Mouse (Mus musculus) testis, adult 2 months (tissue): ENCODE measurements around the gene Gramd4. TPM values are rescaled to one million over a fixed set of nuclear protein-coding genes. Genes with fewer than 3 reads are reported as not detected.
A peak's percentile ranks its signal among the peaks of the same experiment; 100 is the strongest.

Experiments
- H3K27ac ChIP-seq: fragments of 200-500 bp; 2 replicates; pipeline ENCODE4 v1.5.1; 2012; ENCODE audit warnings: low read depth, low read length; ENCODE audit not compliant: control insufficient read depth, insufficient read depth
- H3K27me3 ChIP-seq: fragments of 200-500 bp; 2 replicates; pipeline ENCODE4 v1.6.1; 2012; ENCODE audit warnings: mild to moderate bottlenecking, low read length, moderate library complexity; ENCODE audit not compliant: control insufficient read depth, insufficient read depth
- H3K36me3 ChIP-seq: fragments of 200-500 bp; 2 replicates; pipeline ENCODE4 v1.6.1; 2012; ENCODE audit warnings: mild to moderate bottlenecking, low read length; ENCODE audit not compliant: control insufficient read depth, insufficient read depth
- H3K4me1 ChIP-seq: fragments of 200-500 bp; 2 replicates; pipeline ENCODE4 v1.6.1; 2012; ENCODE audit warnings: low read length; ENCODE audit not compliant: control insufficient read depth, insufficient read depth
- H3K4me3 ChIP-seq: fragments of 200-500 bp; 2 replicates; pipeline ENCODE4 v1.5.1; 2012; ENCODE audit warnings: low read depth, mild to moderate bottlenecking, low read length, moderate library complexity, mixed read lengths; ENCODE audit not compliant: control insufficient read depth
- CTCF ChIP-seq: fragments of 200-500 bp; IDR thresholded peaks from 2 replicates; pipeline ENCODE4 v1.5.1; 2012; ENCODE audit warnings: low read depth, mild to moderate bottlenecking, inconsistent platforms, low read length, moderate library complexity; ENCODE audit not compliant: control insufficient read depth, insufficient read depth, insufficient replicate concordance
- POLR2A ChIP-seq: fragments of 200-500 bp; IDR thresholded peaks from 2 replicates; pipeline ENCODE4 v1.6.1; 2012; ENCODE audit warnings: low read depth, mild to moderate bottlenecking, inconsistent platforms, low read length, moderate library complexity; ENCODE audit not compliant: control insufficient read depth
- polyA plus RNA-seq: library from polyadenylated mRNA; depleted of rRNA; stranded (reverse); fragments of >200 nt; gene quantifications from 2 replicates; pipeline ENCODE4 v1.2.3, GENCODE M21; 2012; rRNA removed

The Gramd4 gene
- 1.6 and 2.0 TPM in 2 replicates for polyA plus RNA-seq

- no peak within 1 kb of the TSS for H3K27ac ChIP-seq
- peaks cover 12% of the 10 kb centered on the region for H3K4me1 ChIP-seq
These were observed at the start of gene Gramd4 for GRCm38 (mm10) chr15:86057413-86057812. TSS of gene Gramd4 (plus strand) at chr15:86057695.

GRCm38 (mm10) chr15:86013130-86013529 is 44.4 kb upstream of the Gramd4 start:
- TF ChIP-seq CTCF: no peak
- no peak for TF ChIP-seq POLR2A
- H3K27ac ChIP-seq: no peak overlapping the region
- no peak overlapping the region for H3K4me3 ChIP-seq
- no peaks in the 10 kb centered on the region for H3K36me3 ChIP-seq
- H3K4me1 ChIP-seq: peaks cover 9% of the 10 kb centered on the region
- H3K27me3 ChIP-seq: no peaks in the 10 kb centered on the region

More at GRCm38 (mm10) chr15:86057413-86057812, at the start of gene Gramd4:
- H3K36me3 ChIP-seq: no peaks in the 10 kb centered on the region
- TF ChIP-seq CTCF: no peak
- no peak for TF ChIP-seq POLR2A
- no peaks in the 10 kb centered on the region for H3K27me3 ChIP-seq
- H3K4me3 ChIP-seq: peak within 1 kb of the TSS; percentile 62

DNA sequence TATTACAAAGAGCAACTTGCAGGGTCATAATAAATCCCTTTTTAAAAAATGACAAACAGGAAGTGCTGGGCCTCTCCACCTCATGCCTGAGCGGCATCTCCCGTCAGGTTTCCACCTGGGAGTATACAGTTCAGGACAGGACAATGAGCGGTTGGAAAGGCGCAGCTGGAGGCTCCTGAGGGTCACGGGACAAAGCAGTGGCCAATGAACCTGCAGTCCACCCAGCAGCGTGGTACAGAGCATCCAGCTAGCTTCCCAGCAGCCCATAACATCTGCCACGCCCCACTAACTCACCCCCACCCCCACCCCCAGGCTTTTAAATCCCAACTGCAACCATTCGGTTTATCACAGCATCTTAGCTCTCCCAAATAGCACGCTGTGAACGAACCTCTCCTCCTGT is 43.8 kb upstream of the Gramd4 start:
- TF ChIP-seq POLR2A (no peak), CTCF (no peak)
- Histone ChIP-seq H3K27ac (no peak overlapping the region), H3K27me3 (no peaks in the 10 kb centered on the region), H3K4me1 (peaks cover 9% of the 10 kb centered on the region), H3K4me3 (no peak overlapping the region), H3K36me3 (no peaks in the 10 kb centered on the region)

GRCm38 (mm10) chr15:86015026-86015425 is 42.5 kb upstream of the Gramd4 start:
- H3K36me3 ChIP-seq: no peaks in the 10 kb centered on the region
- no peak for TF ChIP-seq CTCF
- no peak for TF ChIP-seq POLR2A
- peaks cover 8% of the 10 kb centered on the region for H3K4me1 ChIP-seq

DNA sequence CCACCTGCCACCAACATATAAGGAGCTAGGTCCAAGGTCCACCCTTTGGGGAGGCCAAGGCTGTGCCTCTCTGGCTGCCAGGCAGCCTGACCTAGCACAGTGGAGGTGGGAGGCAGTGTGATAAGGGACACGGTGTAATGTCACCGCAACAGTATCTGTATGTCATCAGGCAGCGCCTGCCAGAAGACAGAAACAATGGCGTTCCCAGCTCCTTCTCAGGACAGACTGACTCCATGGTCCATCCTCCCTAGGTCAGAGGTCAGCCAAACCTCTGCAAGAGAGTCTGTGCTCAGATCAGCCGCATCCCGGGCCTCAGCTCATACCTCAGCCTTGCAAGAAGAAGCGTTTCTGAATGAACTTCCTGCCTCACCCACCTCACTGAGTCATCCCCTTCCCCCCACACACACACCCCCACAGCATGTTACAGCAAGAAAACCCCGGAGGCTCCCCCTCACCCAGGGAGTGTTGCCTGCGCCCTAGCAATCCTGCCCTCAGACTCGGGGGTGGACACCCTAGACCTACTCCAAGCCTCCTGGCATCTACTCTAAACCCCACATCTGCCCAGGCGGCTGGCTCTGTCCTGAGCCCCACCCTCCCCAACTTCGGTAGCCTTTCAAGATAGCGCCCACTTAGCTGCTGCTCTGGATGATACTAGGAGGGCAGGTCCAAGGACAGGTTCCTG is 41.5 kb upstream of the Gramd4 start:
- TF ChIP-seq POLR2A: no peak
- no peak for TF ChIP-seq CTCF
- no peak overlapping the region for H3K27ac ChIP-seq
- peaks cover 5% of the 10 kb centered on the region for H3K4me1 ChIP-seq
- H3K4me3 ChIP-seq: no peak overlapping the region
- no peaks in the 10 kb centered on the region for H3K36me3 ChIP-seq
- H3K27me3 ChIP-seq: no peaks in the 10 kb centered on the region

More at GRCm38 (mm10) chr15:86015026-86015425, 42.5 kb upstream of the Gramd4 start:
- no peaks in the 10 kb centered on the region for H3K27me3 ChIP-seq
- no peak overlapping the region for H3K4me3 ChIP-seq
- H3K27ac ChIP-seq: no peak overlapping the region

DNA sequence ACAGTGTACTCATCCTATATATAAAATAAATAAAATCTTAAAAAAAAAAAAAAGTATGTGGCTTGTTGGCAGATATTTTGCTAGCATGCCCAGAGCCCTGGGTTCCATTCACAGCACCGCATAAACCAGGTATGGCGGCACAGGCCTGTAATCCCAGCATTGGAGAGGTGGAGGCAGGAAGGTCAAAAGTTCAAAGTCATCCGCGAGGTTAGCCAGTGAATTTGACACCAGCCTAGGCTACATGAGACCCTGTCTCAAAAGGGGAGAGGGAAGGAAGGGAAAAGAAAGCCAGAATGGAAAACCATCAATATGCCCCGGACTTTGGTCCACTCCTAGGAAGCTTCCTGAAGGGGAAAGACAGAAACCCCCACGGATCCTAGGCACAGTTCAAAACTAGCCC is 40.2 kb upstream of the Gramd4 start:
- Histone ChIP-seq H3K36me3 (no peaks in the 10 kb centered on the region), H3K4me1 (peaks cover 5% of the 10 kb centered on the region), H3K27me3 (no peaks in the 10 kb centered on the region), H3K27ac (no peak overlapping the region), H3K4me3 (no peak overlapping the region)
- TF ChIP-seq CTCF: no peak
- no peak for TF ChIP-seq POLR2A

DNA sequence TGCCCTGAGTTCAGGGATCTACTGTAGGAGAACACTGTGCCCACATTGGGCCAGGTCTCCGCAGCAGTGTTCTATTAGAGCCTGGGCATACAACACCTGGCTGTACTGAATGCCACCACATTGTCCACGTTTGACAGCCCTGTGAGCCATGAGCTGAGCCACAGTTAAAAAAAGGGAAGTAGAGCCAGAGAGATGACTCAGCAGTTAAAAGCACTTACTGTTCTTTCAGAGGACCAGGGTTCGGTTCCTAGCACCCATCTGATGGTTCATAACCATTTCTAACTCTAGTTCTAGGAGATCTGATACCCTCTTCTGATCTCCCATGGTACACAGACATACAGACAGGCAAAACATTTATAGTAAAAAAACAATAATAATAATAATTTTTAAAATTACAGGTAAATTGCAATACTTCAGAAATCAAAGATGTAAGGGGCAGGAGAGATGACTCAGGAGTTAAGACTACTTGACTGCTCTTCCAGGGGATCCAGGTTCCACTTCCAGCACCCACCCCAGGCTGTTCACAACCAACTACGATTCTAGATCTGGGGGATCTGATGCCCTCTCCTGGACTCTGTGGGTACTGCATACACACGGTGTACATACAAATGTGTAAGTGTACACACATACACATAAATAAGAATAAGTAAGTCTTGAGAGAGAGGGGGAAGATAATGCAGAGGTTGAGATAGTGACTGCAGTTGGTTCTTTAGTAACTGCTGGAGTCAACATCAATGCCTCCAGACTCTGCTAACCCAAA is 38.6 kb upstream of the Gramd4 start:
- no peaks in the 10 kb centered on the region for H3K36me3 ChIP-seq
- TF ChIP-seq POLR2A (no peak), CTCF (no peak)
- H3K27ac ChIP-seq: no peak overlapping the region
- no peaks in the 10 kb centered on the region; the same call in 1 of the 2 replicates for H3K4me1 ChIP-seq
- no peak overlapping the region for H3K4me3 ChIP-seq
- H3K27me3 ChIP-seq: no peaks in the 10 kb centered on the region
